Mouse (Mus musculus) kidney, postnatal 0 days (tissue): ENCODE measurements at regions not wholly inside any gene's neighbourhood (a gene's known extent, or its start where the extent isn't known, plus 50 kb on each side); places are given as distances from the start of the nearest gene placed in this dataset.
A peak's percentile ranks its signal among the peaks of the same experiment; 100 is the strongest.

ENCODE experiments used
- ATAC-seq: fragments of 200-750 bp; cut with Nextera tagmentation; replicated peaks from 2 replicates; pipeline ENCODE4 v1.8.0; 2017; ENCODE audit warnings: low read depth, moderate number of reproducible peaks, moderate TSS enrichment, moderate library complexity; ENCODE audit not compliant: low FRiP score
- DNase-seq: peaks from one replicate; pipeline ENCODE4 v3.0.0-alpha.2; 2016; ENCODE audit warnings: low spot score
- H3K27ac ChIP-seq: fragments of 300-500 bp; sonication (generic); 2 replicates; pipeline ENCODE4 v1.5.1; 2014; ENCODE audit warnings: mild to moderate bottlenecking
- H3K27me3 ChIP-seq: fragments of 300-500 bp; sonication (generic); 2 replicates; pipeline ENCODE4 v1.6.1; 2014; ENCODE audit warnings: low read length, mixed read lengths; ENCODE audit not compliant: insufficient read depth
- H3K36me3 ChIP-seq: fragments of 300-500 bp; sonication (generic); 2 replicates; pipeline ENCODE4 v1.6.1; 2014; ENCODE audit warnings: low read length, mixed read lengths; ENCODE audit not compliant: insufficient read depth
- H3K4me1 ChIP-seq: fragments of 300-500 bp; sonication (generic); replicated peaks from 2 replicates; pipeline ENCODE4 v1.6.1; 2014; ENCODE audit warnings: antibody characterized with exemption, low read length, mixed read lengths; ENCODE audit not compliant: insufficient read depth
- H3K4me2 ChIP-seq: fragments of 300-500 bp; sonication (generic); 2 replicates; pipeline ENCODE4 v1.6.1; 2014; ENCODE audit warnings: mild to moderate bottlenecking, low read length, moderate library complexity, mixed read lengths
- H3K4me3 ChIP-seq: fragments of 300-500 bp; sonication (generic); replicated peaks from 2 replicates; pipeline ENCODE4 v1.5.1; 2014; ENCODE audit warnings: low read depth, low read length
- H3K9ac ChIP-seq: fragments of 300-500 bp; sonication (generic); 2 replicates; pipeline ENCODE4 v1.6.1; 2014; ENCODE audit warnings: low read depth, low read length
- H3K9me3 ChIP-seq: fragments of 300-500 bp; sonication (generic); replicated peaks from 2 replicates; pipeline ENCODE4 v1.6.1; 2016; ENCODE audit warnings: low read length, inconsistent platforms, mixed read lengths
- CTCF ChIP-seq: IDR thresholded peaks from 2 replicates; pipeline ENCODE4 v1.5.1; 2016; ENCODE audit warnings: antibody characterized with exemption, low read depth, mild to moderate bottlenecking, moderate library complexity
- WGBS: fragments of 180-500 bp; shearing (Covaris S2); extraction: QIAGEN DNeasy Blood & Tissue Kit; methylation state at CpG from one replicate; pipeline ENCODE4 v1.1.7; 2014; 5-methylcytosine and 5-hydroxymethylcytosine counted together

- Histone ChIP-seq H3K4me1 (no peaks in the 10 kb centered on the region), H3K4me3 (no peak overlapping the region), H3K27me3 (no peaks in the 10 kb centered on the region), H3K27ac (no peak overlapping the region), H3K9ac (no peak overlapping the region), H3K4me2 (no peak overlapping the region), H3K36me3 (no peaks in the 10 kb centered on the region), H3K9me3 (no peaks in the 10 kb centered on the region)
- no peak for TF ChIP-seq CTCF
- ATAC-seq (no peak), DNase-seq (no peak)
Observed at GRCm38 (mm10) chr13:5587196-5587595, 274.1 kb upstream of the Klf6 start.

- Histone ChIP-seq H3K4me2 (no peak overlapping the region), H3K4me1 (no peaks in the 10 kb centered on the region), H3K36me3 (no peaks in the 10 kb centered on the region), H3K27me3 (no peaks in the 10 kb centered on the region), H3K27ac (no peak overlapping the region), H3K9ac (no peak overlapping the region), H3K4me3 (no peak overlapping the region), H3K9me3 (no peaks in the 10 kb centered on the region)
- TF ChIP-seq CTCF: no peak
- WGBS: 67% methylated on average over 2 of the region's 2 CpGs
- DNase-seq (no peak), ATAC-seq (no peak)
Observed at GRCm38 (mm10) chr13:5591286-5591685, 270.0 kb upstream of the Klf6 start.

DNA sequence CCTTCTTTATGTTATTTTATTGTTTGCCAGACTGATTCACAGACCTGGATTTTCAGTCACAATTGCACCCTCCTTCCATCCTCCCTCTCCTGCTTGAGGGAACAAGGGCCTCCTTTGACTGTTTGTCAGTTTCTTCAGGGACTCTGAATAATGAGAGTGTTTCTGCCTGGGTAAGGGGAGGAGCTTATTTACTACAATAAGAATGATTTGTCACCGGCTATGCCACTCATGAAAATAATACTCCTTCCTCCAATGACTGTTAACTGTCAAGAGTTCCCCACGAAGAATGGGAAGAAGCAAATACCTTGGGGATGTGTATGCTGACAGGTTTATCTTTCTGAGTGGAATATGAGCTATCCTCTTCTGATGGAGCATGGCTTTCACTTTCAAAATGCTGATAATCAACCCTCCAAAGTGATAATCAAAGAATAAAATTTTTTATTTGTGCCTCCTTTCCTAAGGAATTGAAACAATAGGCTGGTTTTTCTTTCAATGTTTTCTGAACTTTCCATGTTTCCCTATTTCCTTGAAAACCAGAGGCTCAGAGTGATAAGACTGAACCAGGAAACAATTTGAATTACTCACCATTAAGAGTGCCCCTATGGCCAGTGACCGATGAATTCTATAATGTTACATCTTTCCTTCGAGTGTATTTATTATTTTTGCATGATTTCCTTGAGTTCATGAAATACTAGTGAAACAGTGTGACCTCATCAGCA is 269.3 kb upstream of the Klf6 start:
- no peak overlapping the region for H3K4me2 ChIP-seq
- H3K27me3 ChIP-seq: no peaks in the 10 kb centered on the region
- H3K36me3 ChIP-seq: no peaks in the 10 kb centered on the region
- no peaks in the 10 kb centered on the region for H3K9me3 ChIP-seq
- H3K27ac ChIP-seq: no peak overlapping the region
- no peak overlapping the region for H3K9ac ChIP-seq
- no peaks in the 10 kb centered on the region for H3K4me1 ChIP-seq
- WGBS: 51% methylated on average over 4 of the region's 4 CpGs
- no peak overlapping the region for H3K4me3 ChIP-seq
- TF ChIP-seq CTCF: no peak
- ATAC-seq (no peak; the same call in 1 of the 2 replicates), DNase-seq (no peak)

DNA sequence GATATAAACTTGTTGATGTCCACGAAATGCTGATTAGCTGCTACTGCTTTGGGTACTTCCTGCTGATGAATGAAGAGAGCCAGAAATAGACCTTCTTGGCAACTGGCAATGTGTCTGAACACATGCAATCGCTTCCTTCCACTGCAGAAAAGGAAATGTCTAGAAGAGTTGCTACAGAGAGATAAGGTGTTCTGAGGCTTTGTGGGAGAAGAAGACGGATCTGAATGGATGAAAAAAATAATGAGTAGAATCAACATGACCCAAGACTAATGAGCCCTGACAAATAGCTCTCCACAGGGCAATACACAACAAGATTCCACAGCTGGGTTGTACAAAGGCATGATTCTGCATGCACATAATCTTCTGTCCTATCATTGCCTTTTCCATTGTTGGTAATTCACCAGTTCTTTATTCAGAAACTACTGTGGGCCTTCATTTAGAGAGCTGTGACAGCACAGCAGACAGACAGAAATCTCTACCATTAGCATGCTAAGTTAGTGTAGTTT is 268.7 kb upstream of the Klf6 start:
- Histone ChIP-seq H3K27ac (no peak overlapping the region), H3K36me3 (no peaks in the 10 kb centered on the region), H3K9me3 (no peaks in the 10 kb centered on the region), H3K4me1 (no peaks in the 10 kb centered on the region), H3K4me2 (no peak overlapping the region), H3K4me3 (no peak overlapping the region), H3K27me3 (no peaks in the 10 kb centered on the region), H3K9ac (no peak overlapping the region)
- DNase-seq (peak; percentile 70), ATAC-seq (no peak)
- no peak for TF ChIP-seq CTCF
- 45% methylated on average over 3 of the region's 3 CpGs for WGBS

DNA sequence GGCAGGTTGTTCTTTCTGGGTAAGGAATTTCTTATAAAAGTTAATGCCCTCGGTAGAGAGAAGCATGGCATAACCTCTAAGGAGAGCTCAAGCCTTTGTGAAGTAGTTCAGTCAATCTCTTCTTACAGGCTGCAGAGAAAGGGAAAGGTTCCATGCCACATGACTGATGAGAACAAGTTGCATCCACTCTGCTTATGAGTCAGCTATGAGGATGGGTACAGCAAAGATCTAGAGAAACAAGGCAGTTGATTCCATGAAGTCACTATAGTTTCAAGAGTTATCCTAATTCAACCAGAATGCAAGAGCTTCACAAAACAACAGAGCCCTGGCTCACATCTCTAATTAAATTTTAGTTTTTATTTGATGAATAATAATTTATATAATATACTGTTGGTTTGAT is 259.6 kb upstream of the Klf6 start:
- TF ChIP-seq CTCF: no peak
- Histone ChIP-seq H3K4me3 (no peak overlapping the region), H3K27ac (no peak overlapping the region), H3K4me1 (peaks cover 4% of the 10 kb centered on the region; the same call in 1 of the 2 replicates), H3K9ac (no peak overlapping the region), H3K27me3 (no peaks in the 10 kb centered on the region), H3K9me3 (no peaks in the 10 kb centered on the region), H3K4me2 (no peak overlapping the region), H3K36me3 (no peaks in the 10 kb centered on the region)
- DNase-seq: no peak
- ATAC-seq: no peak
- WGBS: 83% methylated on average over 1 of the region's 1 CpGs

DNA sequence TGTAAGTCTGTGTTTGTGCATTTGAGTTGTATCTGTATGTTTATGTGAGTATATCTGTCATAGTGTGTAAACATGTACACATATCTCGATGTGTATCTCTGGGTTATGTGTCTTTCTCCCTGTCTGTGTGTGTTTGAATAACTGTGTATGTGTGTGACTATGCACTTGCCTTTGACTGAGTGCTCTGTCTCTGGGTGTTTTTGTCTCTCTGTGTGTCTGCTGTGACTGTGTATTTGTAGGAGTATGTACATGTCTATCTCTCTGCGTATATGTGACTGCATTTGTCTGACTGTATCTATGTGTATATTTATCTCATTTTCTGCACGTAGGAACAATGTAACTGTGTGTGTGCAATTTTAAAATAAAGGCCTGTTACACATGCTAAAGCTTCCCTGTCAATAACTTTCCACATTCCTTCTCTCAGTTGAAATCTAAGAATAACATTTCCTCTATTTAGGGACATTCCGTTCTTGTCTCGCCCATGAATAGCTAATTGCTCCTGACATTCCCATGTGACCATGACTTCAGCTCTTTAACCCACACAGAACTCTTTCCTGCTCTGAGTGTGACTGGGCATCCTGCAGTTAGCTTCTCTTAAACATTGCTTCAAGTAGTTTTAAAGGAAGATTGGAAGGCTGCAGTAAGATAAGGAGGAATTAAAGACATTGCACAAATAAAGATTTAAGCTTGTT is 257.2 kb upstream of the Klf6 start:
- Histone ChIP-seq H3K27me3 (no peaks in the 10 kb centered on the region), H3K4me2 (no peak overlapping the region), H3K9me3 (no peaks in the 10 kb centered on the region), H3K4me3 (no peak overlapping the region), H3K36me3 (no peaks in the 10 kb centered on the region), H3K4me1 (peaks cover 4% of the 10 kb centered on the region; the same call in 1 of the 2 replicates), H3K9ac (no peak overlapping the region), H3K27ac (peak overlapping the region; percentile 78)
- 54% methylated on average over 5 of the region's 5 CpGs for WGBS
- DNase-seq (peak; percentile 91), ATAC-seq (peak; percentile 72)
- TF ChIP-seq CTCF: no peak
